Mouse (Mus musculus) urinary bladder, adult 18-20 months (tissue): ENCODE results near the gene Ano9.
A peak's percentile ranks its signal among the peaks of the same experiment; 100 is the strongest.

Experiments used
- DNase-seq, 2 experiments: peaks; one replicate each; pipeline ENCODE4 v3.0.0; 2022; ENCODE audit warnings: low spot score in 2 of 2, mixed read lengths in 2 of 2

Ano9 gene

DNA sequence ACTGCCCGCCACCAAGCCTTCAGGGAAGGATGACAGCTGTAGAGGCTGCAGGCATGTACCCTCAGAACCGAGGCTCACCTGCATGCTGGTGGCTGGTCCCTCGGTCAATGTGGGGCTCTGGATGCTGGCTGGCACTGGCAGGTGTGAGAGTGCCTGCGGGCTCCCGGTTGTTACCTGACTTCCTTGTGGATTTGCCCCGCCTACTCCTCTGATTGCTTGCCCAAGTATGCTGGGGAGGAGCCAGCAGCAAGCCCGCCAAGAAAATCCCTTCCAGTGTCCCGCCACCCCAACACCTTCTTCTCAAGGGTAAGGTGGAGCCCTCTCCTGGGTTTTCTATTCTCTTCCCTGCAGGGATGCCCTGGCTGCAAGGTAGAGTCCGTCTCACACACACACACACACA is at the start of gene Ano9:
Gene Ano9 (minus strand): TSS at position 171 of the 400 bp plus-strand sequence.
- DNase-seq = peak in 1 of 2 experiments; percentile 21

DNA sequence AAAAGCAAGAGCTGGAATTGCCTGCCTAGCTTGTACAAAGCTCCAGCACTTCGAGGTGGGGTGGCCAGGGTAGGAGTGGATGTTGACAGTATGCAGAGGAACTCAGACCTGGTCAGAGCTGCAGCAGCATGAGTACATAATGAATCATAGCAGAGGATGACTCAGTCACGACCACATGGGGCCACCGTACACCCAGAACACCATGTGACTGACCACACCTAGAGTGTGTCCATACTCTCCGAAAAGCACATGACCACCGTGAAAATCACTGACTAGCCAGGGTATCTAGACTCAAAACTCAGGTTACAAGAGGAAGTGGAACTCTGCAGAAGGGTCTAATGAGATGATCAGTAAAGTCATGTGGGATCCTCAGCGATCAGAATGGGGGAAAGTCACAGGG is 47.2 kb upstream of the Ano9 start:
- DNase-seq = peak; percentile 45 to 73

DNA sequence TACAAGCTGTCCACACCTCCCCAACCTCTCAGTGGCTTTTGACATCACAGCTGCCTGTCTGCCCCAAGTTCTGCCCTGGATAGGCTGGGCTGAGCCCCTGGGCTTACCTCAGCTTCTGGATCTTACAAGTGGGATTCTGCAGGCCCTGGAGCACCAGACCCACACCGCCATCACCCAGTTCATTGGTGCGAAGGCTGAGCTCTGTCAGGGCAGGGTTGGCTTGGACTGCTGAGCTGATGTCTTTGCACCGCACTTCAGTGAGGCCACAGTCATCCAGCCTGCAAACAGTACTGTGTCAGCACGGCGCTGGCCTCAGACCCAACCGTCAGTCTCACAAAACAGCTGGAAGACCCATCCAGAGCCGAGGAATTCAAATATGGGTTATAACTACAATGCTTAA is 46.8 kb upstream of the Ano9 start:
- no peak for DNase-seq

DNA sequence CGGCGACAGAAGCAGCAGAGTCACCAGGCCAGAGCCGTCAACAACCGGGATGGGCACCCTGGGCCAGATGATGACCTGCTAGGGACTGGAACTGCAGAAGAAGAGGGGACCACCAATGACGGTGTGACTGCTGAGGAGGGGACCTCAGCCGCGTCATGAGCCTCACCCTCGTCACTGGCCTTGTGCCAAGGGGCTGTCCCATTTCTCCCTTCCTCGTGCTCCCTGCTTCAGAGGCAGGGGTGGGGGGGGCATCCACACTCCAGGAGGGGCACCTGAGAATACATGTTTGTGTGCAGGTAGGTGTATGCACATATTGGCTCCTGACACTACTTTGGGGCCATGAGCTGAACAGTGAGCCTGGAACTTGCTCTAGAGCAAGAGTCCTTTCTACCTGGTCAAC is 37.8 kb upstream of the Ano9 start:
- no peak for DNase-seq

DNA sequence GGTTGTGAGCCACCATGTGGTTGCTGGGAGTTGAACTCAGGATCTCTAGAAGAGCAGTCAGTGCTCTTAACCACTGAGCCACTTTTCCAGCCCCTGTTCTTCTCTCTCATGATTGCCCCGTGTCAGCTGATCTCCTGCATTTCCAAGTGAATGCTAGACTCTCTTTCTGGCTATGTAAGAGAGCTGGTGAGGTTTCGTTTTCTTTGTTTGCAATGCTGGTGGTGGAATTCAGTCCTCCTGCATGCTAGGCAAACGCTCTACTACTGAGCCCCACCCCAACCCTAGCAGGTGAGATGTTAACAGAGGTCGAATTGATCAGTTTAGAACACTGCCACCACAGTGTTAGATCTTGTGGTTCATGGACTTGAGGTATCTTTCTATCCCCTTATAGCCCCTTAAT is 31.0 kb upstream of the Ano9 start:
- DNase-seq = no peak

DNA sequence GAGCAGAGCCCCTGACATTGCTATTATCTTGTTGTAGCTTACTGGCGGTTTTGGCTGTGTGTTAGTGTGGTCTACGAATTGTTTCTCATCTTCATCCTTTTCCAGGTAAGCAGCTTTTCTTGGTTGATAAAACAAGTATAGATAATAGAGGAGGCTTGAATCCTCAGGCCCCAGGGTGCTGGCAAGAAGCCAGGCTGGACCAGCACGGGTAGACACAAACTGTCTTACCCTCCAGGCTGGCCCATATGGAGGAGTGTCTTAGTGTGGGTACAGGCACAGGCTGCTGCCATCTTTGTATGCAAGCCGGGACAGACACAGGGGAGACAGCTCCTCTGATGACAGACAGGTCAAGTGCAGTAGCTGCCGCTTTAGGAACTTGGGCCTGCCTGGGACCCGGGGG is 29.4 kb upstream of the Ano9 start:
- DNase-seq = no peak

DNA sequence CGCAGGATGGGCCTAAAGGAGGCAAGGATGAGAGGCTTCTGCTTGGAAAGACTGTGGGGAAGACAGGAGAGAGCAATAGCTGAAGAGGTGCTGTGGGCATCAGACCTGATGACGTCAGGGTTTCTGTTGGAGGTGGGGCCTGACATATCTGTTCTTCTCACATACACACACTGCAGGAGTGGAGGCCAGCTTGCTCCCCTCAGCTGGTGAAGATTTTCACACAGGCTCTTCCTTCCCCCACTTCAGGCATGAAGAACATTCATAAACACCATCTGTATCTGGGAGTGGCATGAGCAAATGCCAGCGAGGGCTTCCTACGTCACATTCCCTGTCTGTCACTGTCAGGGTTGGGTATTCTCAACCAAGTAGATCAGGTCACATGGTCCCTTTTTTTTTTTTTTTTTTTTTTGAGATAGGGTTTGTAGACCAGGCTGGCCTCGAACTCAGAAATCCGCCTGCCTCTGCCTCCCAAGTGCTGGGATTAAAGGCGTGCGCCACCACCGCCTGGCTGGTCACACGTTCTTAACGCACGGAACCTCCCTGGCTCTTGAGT is 28.5 kb upstream of the Ano9 start:
- no peak for DNase-seq

DNA sequence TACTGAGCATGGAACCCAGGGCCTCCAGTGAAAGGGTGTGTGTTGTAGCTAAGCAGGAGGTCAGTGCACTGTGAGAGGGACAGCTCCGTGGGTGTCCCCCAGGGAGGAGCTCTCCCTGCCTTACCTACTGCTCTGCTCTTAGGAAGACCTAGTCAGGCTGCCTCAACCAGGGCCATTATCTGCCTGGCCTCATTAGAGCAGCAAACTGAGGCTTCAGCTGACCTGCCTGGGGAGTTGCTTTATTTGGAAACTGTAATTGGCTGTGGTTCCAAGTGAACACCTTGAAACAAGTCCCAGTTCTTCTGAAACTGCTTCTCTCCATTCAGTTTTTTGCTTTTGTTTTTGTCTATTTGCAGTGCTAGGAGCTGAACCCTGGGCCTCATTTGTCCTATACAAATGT is 27.8 kb upstream of the Ano9 start:
- DNase-seq = no peak

DNA sequence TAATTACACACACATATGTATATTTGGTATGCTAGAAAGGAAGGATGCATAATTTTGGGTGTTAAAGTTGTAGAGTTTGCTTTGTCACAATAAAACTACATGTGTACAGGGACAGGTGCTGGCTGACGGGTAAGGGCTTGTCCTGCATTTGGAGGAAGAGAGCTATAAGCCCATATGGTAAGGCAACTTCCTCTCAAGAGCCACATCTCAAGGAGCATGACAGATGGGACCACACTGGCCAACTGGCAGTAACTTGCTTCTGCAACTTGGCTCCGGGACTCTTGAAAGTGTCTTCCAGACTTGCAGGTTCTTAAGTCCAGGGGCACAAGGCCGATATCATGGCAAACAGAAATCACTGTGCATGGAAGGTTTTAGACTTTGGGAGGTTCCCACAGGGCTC is 27.0 kb upstream of the Ano9 start:
- DNase-seq = no peak

DNA sequence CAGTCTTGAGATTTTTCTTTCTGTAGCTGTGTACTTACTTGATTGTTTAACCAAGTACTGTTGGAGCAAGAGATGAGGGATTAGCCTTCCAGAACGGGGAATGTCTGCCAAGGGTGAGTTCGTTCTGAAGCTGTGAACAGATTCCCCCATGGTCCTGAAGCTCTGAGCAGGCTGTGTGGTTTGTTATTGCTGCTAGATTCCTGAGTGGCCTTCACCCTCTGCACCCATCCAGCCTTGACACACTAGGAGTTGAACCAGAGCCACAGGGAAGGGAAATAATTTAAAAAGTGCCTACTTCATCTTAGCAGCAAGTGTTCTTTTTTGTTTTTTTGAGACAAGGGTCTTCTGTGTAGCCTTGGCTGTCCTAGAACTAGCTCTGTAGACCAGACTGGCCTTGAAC is 26.3 kb upstream of the Ano9 start:
- DNase-seq = no peak

DNA sequence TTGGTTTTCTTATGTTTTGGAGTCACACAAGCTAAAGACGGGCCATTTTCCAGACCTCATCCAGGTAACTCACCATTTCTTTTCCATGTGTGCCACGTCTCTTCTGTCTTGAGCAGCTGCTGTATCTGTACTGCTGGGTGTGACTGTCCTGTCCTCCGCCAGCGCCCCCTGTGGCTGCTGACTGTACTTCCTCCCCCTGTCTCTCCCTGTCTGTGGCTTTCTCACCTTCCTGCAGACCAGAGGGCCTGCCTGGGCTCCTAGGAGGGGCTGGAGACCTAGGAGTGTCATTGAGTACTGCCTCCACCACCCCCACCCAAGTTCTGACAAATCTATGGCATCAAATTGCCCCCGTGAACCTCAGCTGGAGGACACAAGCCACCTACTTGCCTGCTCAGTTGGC is 25.5 kb upstream of the Ano9 start:
- no peak for DNase-seq

DNA sequence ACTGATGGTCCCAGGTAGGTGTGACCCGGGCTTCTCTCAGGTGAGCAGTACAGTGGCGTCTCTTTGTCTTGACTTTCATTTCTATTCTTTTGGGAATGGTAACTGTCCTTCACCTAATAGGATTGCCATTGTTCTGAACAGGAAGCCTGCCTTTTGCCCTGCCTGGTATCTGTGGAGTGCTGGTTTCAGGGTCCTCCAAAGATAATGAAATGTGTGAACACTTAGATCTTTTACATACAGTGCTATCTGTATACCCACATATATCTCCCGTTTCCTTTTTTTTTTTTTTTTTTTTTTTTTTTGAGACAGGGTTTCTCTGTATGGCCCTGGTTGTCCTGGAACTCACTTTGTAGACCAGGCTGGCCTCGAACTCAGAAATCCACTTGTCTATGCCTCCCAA is 23.7 kb upstream of the Ano9 start:
- DNase-seq = no peak

DNA sequence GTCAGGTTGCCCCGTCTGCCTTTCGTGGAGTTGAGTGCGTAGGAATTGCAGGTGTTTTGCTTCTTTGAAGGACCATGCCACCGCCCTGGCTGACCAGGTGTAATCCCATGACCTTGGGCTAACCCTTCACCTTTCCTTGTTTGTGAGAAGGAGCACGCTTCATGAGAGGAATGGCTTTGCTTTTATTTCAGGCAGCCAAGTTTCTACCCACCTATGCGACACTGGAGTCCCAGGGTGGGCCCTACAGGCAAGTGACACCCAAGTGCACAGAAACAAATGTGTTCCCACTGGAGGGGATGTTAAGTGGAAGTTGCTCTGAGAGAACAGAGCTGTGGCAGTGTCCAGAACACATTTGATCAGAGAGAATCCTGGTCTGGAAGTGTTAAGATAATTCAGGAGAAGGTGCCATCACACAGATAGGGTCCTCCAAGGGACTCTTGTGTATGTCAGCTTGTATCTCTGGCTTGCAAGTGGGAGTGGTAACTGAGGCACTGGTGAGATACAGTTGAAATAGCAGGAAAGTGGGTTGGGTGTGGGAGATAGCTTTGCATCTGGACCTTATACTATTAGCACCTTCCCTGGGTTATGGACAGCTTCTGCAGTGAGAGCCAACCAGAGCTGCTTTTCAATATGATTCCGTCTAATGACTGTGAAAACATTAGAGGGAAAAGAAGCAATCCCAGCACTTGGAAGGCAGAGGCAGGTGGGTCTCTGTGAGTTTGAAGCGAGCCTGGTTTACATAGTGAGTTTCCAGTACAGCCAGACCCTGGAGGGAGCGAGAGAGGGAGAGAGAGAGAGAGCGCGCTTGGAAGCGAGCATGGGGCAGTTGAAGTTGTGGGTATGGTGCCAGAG is 14.5 kb upstream of the Ano9 start:
- DNase-seq = no peak

DNA sequence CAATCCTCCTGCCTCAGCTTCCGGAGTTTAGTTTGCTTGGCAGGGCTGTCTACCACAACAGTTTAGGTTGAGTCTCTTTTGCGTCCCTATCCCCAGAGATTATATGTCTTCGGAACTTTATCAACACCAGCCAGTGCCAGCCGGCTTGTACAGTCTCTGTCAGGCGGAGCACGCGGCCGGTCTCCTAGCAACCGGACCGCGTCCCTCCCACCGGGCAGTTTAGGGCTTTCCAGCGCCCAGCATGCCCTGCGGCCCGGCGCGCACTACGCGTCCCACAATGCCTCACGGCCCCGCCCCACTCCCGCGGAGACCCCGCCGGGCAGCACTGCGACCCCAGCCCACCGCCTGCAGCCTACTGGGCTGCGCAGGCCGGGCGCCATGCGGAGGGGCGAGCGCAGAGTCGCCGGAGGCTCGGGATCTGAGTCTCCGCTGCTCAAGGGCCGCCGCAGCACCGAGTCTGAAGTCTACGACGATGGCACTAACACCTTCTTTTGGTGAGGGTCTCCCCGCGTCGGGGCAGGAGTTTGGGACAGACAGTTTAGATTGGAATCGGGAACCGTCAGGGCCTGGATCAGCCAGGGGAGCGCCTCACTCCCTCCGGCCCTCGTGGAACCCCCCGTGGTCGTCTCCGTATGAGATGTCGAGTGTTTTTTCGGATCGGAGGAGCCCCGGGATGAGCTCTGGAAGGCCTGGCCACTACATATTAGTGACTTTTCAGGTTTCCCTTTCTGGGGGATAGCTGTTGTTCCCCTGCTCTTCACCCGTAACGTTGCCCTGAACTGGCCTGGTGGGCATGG is 13.6 kb upstream of the Ano9 start:
- peak; percentile 77 to 83 for DNase-seq

DNA sequence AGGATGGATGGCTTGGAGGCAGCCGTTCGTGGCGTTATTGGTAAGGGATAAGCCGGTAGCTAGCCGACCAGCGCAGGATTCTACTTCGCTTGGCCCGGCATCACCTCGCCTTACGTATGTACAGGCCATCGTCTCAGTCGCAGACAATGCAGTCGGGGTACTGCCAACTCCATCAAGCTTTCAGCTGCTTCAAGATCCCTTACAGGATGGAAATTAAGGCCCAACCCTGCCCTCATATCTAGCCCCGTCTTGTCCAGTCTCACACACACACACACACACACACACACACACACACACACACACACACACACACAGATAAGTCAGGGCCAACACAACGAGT is 5.9 kb upstream of the Ano9 start:
- DNase-seq = no peak

DNA sequence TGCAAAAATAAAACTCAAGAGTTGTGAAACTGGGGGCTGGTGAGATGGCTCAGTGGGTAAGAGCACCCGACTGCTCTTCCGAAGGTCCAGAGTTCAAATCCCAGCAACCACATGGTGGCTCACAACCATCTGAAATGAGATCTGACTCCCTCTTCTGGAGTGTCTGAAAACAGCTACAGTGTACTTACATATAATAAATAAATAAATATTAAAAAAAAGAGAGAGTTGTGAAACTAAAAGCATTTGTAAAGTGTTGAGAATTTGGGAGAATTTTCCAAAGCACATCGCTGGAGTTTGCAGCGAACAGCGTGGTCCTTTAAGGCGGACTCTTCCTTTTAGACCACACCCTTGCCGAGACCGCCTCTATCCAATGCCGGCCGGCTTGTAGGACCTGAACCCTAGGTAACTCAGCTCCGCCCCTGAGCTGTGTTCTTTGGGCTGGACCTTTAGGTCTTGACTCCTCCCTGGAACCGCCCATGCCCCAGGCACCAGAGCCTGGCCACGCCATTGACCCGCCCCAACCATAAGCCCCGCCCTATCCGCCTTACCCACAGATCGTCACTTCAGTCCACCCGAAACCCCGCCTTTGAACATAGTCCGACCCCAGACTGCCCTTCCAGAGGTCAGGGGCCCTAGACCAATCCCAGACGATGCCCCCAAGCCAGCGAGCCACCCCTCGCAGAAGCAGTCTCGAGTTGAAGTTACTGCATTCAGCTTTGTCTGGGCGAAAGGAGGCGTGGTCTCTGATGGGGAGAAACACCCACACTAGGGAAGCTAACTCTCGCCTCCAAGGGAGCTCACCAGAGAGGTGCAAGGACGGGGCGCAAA is 5.3 kb upstream of the Ano9 start:
- DNase-seq = peak; percentile 91 to 97

DNA sequence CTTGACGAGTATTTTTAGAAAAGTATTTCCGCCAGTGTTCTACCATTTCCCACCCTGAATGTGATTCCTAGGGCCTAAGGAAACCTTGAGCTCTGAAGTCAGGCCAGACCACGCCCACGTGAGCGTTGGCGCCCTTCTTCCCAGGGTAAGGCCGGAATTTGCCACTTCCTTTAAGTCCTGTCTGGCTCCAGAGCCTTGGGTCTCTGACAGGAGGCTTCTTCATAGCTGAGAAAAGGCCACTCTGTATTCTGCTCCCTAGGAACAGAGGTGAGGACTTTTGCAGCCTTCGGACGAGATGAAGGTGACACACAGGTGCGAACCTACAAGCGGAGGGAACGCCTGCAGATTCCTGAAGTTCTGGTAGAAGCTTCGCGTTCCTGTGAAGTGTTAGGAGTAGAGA is 4.6 kb upstream of the Ano9 start, which contains the start of gene Ptdss2:
Gene Ptdss2 (plus strand): TSS at position 138 of the 400 bp plus-strand sequence.
- DNase-seq = no peak

DNA sequence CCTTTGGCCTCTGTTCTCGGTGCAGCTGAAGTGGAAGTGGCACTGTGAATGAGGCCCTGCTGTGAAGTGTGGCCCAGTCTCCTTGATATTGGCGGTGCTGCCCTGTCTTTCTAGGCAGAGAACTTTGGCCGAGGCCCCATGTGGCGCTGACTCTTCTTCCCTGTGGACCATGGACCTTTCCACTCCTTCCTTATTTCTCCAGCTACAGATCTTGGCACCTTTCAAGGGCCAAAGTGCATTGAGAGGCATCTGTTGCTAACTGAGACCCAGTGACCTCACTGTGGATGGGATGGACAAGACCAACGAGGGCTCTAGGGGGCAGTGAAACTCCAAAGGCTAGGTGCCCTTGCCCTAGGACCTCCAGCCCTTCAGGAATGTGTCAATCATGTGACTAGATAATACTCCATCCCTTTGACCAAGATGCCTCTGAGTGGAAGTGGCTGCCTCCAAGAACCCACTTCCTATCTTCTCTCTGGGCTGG is 3.5 kb upstream of the Ano9 start:
- no peak for DNase-seq

DNA sequence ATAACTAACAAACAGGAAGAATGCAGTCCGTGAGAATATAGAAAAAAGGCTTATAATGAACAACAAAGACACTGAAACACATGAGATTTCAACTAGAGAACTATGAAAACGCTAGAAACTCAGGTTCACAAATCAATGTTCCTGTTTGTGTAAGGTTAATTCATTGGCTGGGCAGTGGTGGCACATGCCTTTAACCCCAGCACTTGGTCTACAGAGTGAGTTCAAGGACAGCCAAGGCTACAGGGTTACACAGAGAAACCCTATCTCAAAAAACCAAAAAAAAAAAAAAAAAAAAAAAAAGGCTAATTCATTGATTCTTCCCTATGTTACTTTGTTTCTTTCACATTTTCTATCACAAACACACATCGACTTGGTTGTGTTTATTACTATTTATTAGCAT is 3.0 kb upstream of the Ano9 start:
- DNase-seq = no peak

DNA sequence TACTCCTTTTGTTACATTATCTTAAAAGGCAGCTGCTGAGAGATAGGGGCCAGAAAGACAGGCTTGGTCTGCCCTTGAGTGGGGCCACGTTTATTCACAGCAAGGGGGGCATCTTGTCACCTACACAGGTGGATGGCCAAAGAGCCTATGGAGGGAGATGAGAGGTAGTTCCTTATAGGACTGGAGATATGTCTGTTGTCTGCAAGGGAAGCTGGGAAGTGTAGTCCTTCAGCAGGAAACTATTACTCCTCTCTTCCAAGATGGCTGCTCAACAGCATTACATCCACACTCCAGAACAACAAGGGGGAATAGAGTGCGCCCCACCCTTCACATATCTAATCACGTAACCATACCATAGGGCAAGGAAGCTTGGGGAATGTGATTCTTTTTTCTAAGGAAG is 1.9 kb upstream of the Ano9 start:
- DNase-seq = no peak

DNA sequence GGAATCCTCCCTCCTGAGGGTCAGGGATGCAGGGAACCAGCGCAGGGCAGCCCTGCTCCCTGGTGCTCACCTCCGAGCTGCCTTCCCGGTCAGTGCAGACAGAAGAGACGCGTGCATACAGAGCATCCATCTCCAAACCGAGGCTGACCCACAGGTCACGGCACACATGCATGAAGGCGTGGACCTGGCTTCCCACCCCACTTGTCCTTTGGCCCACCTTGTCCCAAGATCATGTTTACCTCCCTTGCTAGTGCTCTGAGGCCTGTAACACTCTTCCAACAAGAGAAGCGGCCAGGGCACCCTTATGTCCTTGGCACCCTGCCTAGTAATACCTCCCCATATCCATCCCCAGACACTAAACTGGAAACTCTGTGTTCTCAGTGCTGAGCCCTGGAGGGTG is 1.7 kb downstream of the Ano9 start:
- DNase-seq = no peak

DNA sequence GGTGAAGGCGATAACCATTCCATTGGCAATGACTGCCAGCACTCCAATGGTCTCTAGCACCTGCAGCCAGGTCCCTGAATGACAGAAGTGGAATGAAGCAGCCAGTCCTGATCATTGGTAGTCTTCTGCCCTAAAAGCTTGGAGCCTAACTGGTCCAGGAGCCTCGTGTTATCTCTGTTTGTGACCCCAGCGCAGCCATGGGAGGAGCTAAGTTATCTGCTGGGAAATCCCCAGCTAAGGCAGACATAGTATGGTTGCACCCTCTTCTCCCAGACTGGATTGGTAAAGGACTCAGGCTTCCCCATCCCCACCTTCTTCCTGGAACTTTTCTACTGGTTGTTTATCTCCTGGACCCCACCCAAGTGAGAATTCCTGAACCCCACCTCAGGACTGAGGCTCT is 14.4 kb downstream of the Ano9 start:
- no peak for DNase-seq
